Mouse (Mus musculus): ENCODE measurements around the gene Bicdl1. TPM values are rescaled to one million over a fixed set of nuclear protein-coding genes. Genes with fewer than 3 reads are reported as not detected.
A peak's percentile ranks its signal among the peaks of the same experiment; 100 is the strongest.

Bicdl1 gene
- total and polyA plus RNA-seq, 3 experiments: 2.6 to 5.5 (median 2.8) TPM

DNA sequence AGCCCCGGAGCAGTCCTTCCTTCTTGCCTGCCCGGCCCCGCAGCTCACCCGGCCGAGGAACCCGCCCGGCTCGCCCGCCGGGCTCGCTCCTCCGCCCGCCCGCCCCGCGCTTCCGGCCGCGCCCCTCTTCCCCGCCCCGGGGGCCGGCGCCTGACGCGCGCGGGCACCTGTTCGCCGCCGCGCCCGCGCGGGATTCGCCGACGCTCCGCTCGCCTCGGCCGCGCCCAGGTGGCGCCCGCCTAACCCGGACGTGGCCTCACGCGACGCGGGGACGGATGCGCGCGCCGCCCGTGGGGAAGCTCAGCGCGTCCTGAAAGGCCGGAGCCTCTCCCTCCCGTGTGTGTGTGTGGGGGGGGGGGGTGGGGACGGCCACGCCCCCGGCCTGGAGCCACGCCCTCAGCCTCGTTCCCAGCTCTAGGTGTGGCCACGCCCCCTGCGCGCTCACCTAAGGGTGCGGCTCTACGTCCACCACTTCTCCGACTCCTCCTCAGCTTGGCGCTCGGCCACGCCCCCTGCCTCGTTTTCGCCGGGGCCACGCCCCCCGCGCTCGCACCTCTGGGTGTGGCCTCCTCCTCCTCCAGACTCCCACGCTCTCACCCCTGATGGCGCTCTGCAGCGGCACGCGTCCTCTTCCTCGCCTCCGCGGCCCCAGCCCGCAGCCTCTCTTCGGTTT is 891 bp upstream of the Bicdl1 start:
- Histone ChIP-seq H3K4me3 (ENCODE audit: low read depth, low read length) (peak overlapping the region; percentile 13; the same call in 1 of the 2 replicates), H3K4me1 (ENCODE audit: insufficient read depth, low read depth, low read length) (no peaks in the 10 kb centered on the region), H3K36me3 (replicated peaks) (no peaks in the 10 kb centered on the region), H3K27me3 (ENCODE audit: insufficient read depth, low read length) (peaks cover 5% of the 10 kb centered on the region; the same call in 1 of the 2 replicates), H3K9me3 (replicated peaks) (peaks cover 25% of the 10 kb centered on the region)
- ATAC-seq (ENCODE audit: extremely low read depth, insufficient number of reproducible peaks, low FRiP score, poor library complexity, severe bottlenecking) (no peak), DNase-seq (ENCODE audit: low spot score) (no peak)
- TF ChIP-seq TAL1 (conservative IDR thresholded peaks at IDR 0.05; ENCODE audit: low read depth, low read length): no peak
- no peak for TF ChIP-seq GATA2 (IDR thresholded peaks at IDR 0.05; ENCODE audit: borderline replicate concordance, low read depth, low read length)
- TF ChIP-seq GATA1 (IDR thresholded peaks at IDR 0.05; ENCODE audit: borderline replicate concordance, low read length): no peak
- no peak for TF ChIP-seq CTCF (IDR thresholded peaks at IDR 0.05; ENCODE audit: low read depth, low read length)
- no peak for TF ChIP-seq POLR2AphosphoS5 (IDR thresholded peaks at IDR 0.05; ENCODE audit: insufficient replicate concordance, low read depth, low read length)

DNA sequence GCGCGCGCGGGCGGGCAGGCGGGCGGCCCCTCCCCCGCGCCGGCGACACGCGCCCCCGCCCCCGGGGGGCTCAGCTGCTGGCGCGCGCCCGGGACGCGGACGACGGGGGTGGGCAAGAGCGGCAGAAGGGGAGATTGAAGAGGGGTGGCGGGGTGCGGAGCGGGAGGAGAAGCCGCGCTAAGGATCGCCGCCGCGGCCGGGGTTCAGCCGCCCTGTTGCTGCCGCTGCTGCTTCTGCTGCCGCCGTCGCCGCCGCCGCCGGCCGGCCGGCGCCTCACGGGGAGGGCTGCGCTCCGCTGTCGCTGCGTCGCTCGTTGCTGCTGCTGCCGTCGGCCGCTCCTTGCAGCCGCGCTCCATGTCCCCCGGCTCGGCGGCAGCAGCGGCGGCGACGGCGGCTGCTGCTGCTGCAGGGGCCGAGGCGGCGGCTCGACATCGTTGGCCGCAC is 333 bp upstream of the Bicdl1 start:
- Histone ChIP-seq H3K27me3 (ENCODE audit: insufficient read depth, low read length) (peaks cover 5% of the 10 kb centered on the region; the same call in 1 of the 2 replicates), H3K9me3 (replicated peaks) (peaks cover 25% of the 10 kb centered on the region)
- DNase-seq (ENCODE audit: low spot score): no peak

DNA sequence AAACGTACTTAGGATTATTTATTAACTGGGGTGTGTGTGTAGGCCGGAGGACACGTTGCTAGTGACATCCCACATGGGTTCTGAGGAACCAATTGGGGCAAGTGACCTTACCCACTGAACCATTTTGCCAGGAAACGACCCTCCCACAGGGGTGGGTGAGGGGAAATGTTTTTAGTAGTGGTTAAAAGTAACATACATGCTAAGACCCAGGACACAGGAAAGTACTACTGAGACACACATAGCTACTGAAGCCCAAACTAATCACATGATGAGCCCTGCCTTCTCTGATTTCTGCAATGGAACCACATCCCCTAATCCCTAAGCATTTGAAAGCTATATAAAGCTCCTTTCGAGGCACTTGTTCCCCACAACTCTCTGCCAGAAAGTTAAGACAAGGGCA is 1.1 kb downstream of the Bicdl1 start:
- DNase-seq (ENCODE audit: low spot score) (no peak), ATAC-seq (ENCODE audit: extremely low read depth, insufficient number of reproducible peaks, low FRiP score, poor library complexity, severe bottlenecking) (no peak)
- no peak for TF ChIP-seq GATA2 (IDR thresholded peaks at IDR 0.05; ENCODE audit: borderline replicate concordance, low read depth, low read length)
- TF ChIP-seq TAL1 (conservative IDR thresholded peaks at IDR 0.05; ENCODE audit: low read depth, low read length): no peak
- TF ChIP-seq POLR2AphosphoS5 (IDR thresholded peaks at IDR 0.05; ENCODE audit: insufficient replicate concordance, low read depth, low read length): no peak
- no peak for TF ChIP-seq GATA1 (IDR thresholded peaks at IDR 0.05; ENCODE audit: borderline replicate concordance, low read length)
- TF ChIP-seq CTCF (IDR thresholded peaks at IDR 0.05; ENCODE audit: low read depth, low read length): no peak
- no peaks in the 10 kb centered on the region for H3K36me3 ChIP-seq (replicated peaks)
- no peak overlapping the region for H3K4me3 ChIP-seq (ENCODE audit: low read depth, low read length)
- H3K9me3 ChIP-seq (replicated peaks): peaks cover 25% of the 10 kb centered on the region
- peaks cover 5% of the 10 kb centered on the region; the same call in 1 of the 2 replicates for H3K27me3 ChIP-seq (ENCODE audit: insufficient read depth, low read length)
- H3K4me1 ChIP-seq (ENCODE audit: insufficient read depth, low read depth, low read length): no peaks in the 10 kb centered on the region

More for the DNA sequence above, 333 bp upstream of the Bicdl1 start:
- ATAC-seq (ENCODE audit: extremely low read depth, insufficient number of reproducible peaks, low FRiP score, poor library complexity, severe bottlenecking): no peak
- no peaks in the 10 kb centered on the region for H3K4me1 ChIP-seq (ENCODE audit: insufficient read depth, low read depth, low read length)
- no peaks in the 10 kb centered on the region for H3K36me3 ChIP-seq (replicated peaks)
- no peak overlapping the region for H3K4me3 ChIP-seq (ENCODE audit: low read depth, low read length)
- TF ChIP-seq TAL1 (conservative IDR thresholded peaks at IDR 0.05; ENCODE audit: low read depth, low read length) (no peak), CTCF (IDR thresholded peaks at IDR 0.05; ENCODE audit: low read depth, low read length) (no peak), GATA2 (IDR thresholded peaks at IDR 0.05; ENCODE audit: borderline replicate concordance, low read depth, low read length) (no peak), GATA1 (IDR thresholded peaks at IDR 0.05; ENCODE audit: borderline replicate concordance, low read length) (no peak), POLR2AphosphoS5 (IDR thresholded peaks at IDR 0.05; ENCODE audit: insufficient replicate concordance, low read depth, low read length) (no peak)

DNA sequence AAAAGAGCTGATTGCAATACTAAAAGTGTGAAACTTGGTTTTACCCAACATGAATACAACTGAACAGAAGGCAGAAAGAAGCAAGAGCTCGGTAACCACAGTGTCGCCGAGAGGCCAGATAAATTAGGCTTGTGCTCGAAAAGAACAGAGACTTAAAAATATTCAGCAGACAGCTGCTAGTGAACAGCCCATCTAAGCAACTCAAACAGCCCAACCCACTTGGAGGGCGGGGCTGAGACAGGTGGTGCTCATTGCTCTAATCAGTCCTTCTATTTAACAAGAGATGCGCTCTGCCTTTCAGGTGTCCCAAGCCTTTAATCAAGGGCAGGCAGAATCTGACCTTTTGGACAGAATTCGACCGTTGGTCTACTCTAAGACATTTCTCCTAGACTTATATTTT is 4.8 kb downstream of the Bicdl1 start:
- no peaks in the 10 kb centered on the region for H3K36me3 ChIP-seq (replicated peaks)
- ATAC-seq (ENCODE audit: extremely low read depth, insufficient number of reproducible peaks, low FRiP score, poor library complexity, severe bottlenecking) (no peak), DNase-seq (ENCODE audit: low spot score) (no peak)
- TF ChIP-seq POLR2AphosphoS5 (IDR thresholded peaks at IDR 0.05; ENCODE audit: insufficient replicate concordance, low read depth, low read length): no peak
- TF ChIP-seq TAL1 (conservative IDR thresholded peaks at IDR 0.05; ENCODE audit: low read depth, low read length): no peak
- no peak for TF ChIP-seq CTCF (IDR thresholded peaks at IDR 0.05; ENCODE audit: low read depth, low read length)
- TF ChIP-seq GATA2 (IDR thresholded peaks at IDR 0.05; ENCODE audit: borderline replicate concordance, low read depth, low read length): no peak
- TF ChIP-seq GATA1 (IDR thresholded peaks at IDR 0.05; ENCODE audit: borderline replicate concordance, low read length): no peak
- peaks cover 8% of the 10 kb centered on the region for H3K9me3 ChIP-seq (replicated peaks)
- H3K4me3 ChIP-seq (ENCODE audit: low read depth, low read length): no peak overlapping the region
- peaks cover 10% of the 10 kb centered on the region; the same call in 1 of the 2 replicates for H3K27me3 ChIP-seq (ENCODE audit: insufficient read depth, low read length)
- no peaks in the 10 kb centered on the region for H3K4me1 ChIP-seq (ENCODE audit: insufficient read depth, low read depth, low read length)

DNA sequence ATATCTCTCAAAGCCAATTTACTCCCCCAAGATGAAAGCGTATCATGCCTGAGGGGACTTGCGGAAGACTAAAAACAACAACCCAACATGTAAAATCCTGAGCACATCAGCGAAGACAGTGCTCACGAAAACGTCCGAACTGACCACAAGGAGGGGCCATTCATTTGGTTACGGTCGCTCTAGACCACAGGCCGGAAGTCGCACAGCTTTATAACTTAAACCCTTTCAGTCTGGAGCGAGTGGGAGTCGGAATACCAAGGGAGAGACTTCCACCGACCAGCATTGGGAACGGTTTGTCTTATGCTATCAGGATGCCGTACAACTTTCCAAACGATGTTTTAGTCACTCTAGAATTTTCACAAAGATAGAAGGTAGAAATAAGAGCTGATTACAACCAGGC is 5.4 kb downstream of the Bicdl1 start:
- no peak for TF ChIP-seq GATA2 (IDR thresholded peaks at IDR 0.05; ENCODE audit: borderline replicate concordance, low read depth, low read length)
- ATAC-seq (ENCODE audit: extremely low read depth, insufficient number of reproducible peaks, low FRiP score, poor library complexity, severe bottlenecking): no peak
- Histone ChIP-seq H3K36me3 (replicated peaks) (no peaks in the 10 kb centered on the region), H3K27me3 (ENCODE audit: insufficient read depth, low read length) (peaks cover 10% of the 10 kb centered on the region), H3K4me3 (ENCODE audit: low read depth, low read length) (no peak overlapping the region), H3K4me1 (ENCODE audit: insufficient read depth, low read depth, low read length) (no peaks in the 10 kb centered on the region), H3K9me3 (replicated peaks) (peaks cover 3% of the 10 kb centered on the region)
- DNase-seq (ENCODE audit: low spot score): no peak

DNA sequence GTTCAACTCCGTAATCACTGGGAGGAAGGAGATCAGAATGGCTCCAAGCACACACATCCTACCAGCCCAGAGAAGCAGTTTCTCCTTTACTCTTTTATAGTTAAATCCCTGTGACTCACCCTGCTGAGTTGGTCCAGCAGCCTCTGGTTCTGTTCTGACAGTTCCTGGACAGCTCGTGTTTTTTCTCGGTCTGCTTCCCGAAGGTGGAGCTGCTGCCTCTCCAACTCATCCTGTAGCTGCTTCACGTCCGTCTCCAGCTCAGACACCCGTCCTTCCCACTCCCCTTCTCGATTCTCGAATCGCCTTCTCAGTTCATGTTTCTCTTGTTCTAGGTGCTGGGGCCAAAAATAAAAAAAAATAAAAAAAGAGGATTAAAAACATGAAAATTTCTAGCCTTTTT is 7.0 kb downstream of the Bicdl1 start:
- ATAC-seq (ENCODE audit: extremely low read depth, insufficient number of reproducible peaks, low FRiP score, poor library complexity, severe bottlenecking) (no peak), DNase-seq (ENCODE audit: low spot score) (no peak)
- Histone ChIP-seq H3K27me3 (ENCODE audit: insufficient read depth, low read length) (peaks cover 8% of the 10 kb centered on the region), H3K9me3 (replicated peaks) (no peaks in the 10 kb centered on the region), H3K36me3 (replicated peaks) (no peaks in the 10 kb centered on the region), H3K4me3 (ENCODE audit: low read depth, low read length) (no peak overlapping the region), H3K4me1 (ENCODE audit: insufficient read depth, low read depth, low read length) (no peaks in the 10 kb centered on the region)
- TF ChIP-seq GATA1 (IDR thresholded peaks at IDR 0.05; ENCODE audit: borderline replicate concordance, low read length): no peak
- TF ChIP-seq POLR2AphosphoS5 (IDR thresholded peaks at IDR 0.05; ENCODE audit: insufficient replicate concordance, low read depth, low read length): no peak
- TF ChIP-seq GATA2 (IDR thresholded peaks at IDR 0.05; ENCODE audit: borderline replicate concordance, low read depth, low read length): no peak
- no peak for TF ChIP-seq CTCF (IDR thresholded peaks at IDR 0.05; ENCODE audit: low read depth, low read length)
- TF ChIP-seq TAL1 (conservative IDR thresholded peaks at IDR 0.05; ENCODE audit: low read depth, low read length): no peak
